28 mouse cellular contexts compared by ENCODE assay signal in the genomic region with DNA sequence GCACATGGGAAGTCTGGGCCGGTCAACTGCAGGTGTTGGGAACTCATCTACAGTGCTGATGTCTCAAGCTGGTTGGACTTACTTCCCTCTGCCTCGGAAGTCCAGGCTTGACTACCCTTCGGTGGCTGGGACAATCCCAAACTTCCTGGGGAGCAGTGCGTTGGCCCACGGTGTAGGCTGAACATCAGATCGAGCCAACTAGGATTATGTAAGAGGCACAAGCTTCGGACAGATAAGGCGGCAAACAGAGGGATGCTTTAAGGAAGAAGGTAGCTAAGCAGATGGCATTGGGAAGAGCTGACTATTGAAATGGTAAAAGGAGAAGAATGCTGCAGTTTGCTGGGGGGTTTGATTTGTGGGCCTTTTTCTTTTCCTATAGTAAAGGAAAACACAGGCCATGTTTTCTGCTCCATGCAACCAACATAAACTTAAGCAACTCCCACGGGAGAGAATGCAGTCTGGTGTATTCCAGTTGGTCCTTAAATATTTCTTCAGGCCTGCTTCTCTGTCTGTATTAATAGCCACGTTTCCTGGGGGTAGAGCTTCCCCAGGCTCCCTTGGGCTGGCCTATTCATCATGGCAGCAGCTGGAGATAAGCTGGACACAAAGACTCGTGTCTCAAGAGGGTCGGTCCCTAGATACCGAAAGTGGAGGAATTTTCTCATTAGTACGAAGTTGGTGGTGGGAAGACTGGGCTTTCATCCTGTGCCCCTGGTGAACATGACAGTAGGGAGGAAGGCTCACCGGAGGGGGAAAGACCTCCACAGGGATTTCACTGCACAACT. TPM values are rescaled to one million over a fixed set of nuclear protein-coding genes. Genes with fewer than 3 reads are reported as not detected.
DNase-seq lines count a peak whose midpoint lies in the region; ATAC-seq lines count a peak whose summit lies in the region.
"Had no signal": no experiment of that assay in that cellular context is flagged by ENCODE, and none has a peak within 500 bp of the region (broad histone marks: within the 10 kb centered on the region; RNA-seq: fewer than 3 reads in every experiment).

No protein-coding gene starts in this region.

- H3K4me3 ChIP-seq in heart, embryonic 10.5 days: no peak overlapping the region
- H3K4me3 ChIP-seq: embryonic facial prominence, embryonic 15.5 days; heart, embryonic 15.5 days; kidney, embryonic 15.5 days; limb, embryonic 13.5 days; stomach, embryonic 15.5 days had no signal

- H3K4me1 ChIP-seq in heart, embryonic 10.5 days: peaks cover 21% of the 10 kb centered on the region
- H3K4me1 ChIP-seq: limb, embryonic 13.5 days; stomach, embryonic 15.5 days had no signal

- intact Hi-C loops in heart, postnatal 10 days (cut with DNase I): loop anchor here (5.0 kb wide), 3 partner anchors 297 to 547 kb away; no protein-coding TSS in a partner anchor
- intact Hi-C loops in left cerebral cortex, postnatal 36 days (cut with DNase I): loop anchor here (5.0 to 10.0 kb wide), 2 partner anchors 222 to 550 kb away; no protein-coding TSS in a partner anchor
- intact Hi-C loops in left cerebral cortex, postnatal 4 days (cut with DNase I): loop anchor here (5.0 kb wide), 1 partner anchor 547 kb away; no protein-coding TSS in a partner anchor

- no peaks in the 10 kb centered on the region for H3K27me3 ChIP-seq in heart, embryonic 10.5 days (ENCODE audit: insufficient read depth, poor library complexity, severe bottlenecking)
- H3K27me3 ChIP-seq: embryonic facial prominence, embryonic 15.5 days; heart, embryonic 15.5 days; kidney, embryonic 15.5 days; limb, embryonic 13.5 days; stomach, embryonic 15.5 days had no signal

- no peak for DNase-seq in heart, embryonic 10.5 days (ENCODE audit: low spot score)
- no peak for DNase-seq in heart, postnatal 10 days
- peak; percentile 34 to 40 for DNase-seq in left cerebral cortex, postnatal 36 days (ENCODE audit: low spot score in 2 of 2)
- no peak for DNase-seq in left cerebral cortex, postnatal 4 days
- DNase-seq in right cerebral cortex, adult 18-20 months: peak; percentile 54
- DNase-seq in right cerebral cortex, postnatal 10 days (ENCODE audit: low spot score in 2 of 2): no peak
- DNase-seq: adrenal gland, postnatal 36 days; cerebellum, adult 11-12 months; gastrocnemius, postnatal 36 days; heart, postnatal 4 days; kidney, postnatal 36 days; lung, embryonic 14.5 days; thymus, postnatal 25 days had no signal

- ATAC-seq in granulocyte monocyte progenitor cell, adult 5-6 weeks (replicated peaks; ENCODE audit: poor library complexity, severe bottlenecking): no peak
- ATAC-seq: forebrain, embryonic 16.5 days; intestine, postnatal 0 days had no signal

- no peaks in the 10 kb centered on the region for H3K9me3 ChIP-seq in heart, embryonic 10.5 days
- H3K9me3 ChIP-seq: embryonic facial prominence, embryonic 15.5 days; heart, embryonic 15.5 days; limb, embryonic 13.5 days; stomach, embryonic 15.5 days had no signal

- H3K27ac ChIP-seq in heart, embryonic 10.5 days: peak overlapping the region; percentile 29; the same call in 1 of the 2 replicates
- H3K27ac ChIP-seq: embryonic facial prominence, embryonic 15.5 days; heart, embryonic 15.5 days; kidney, embryonic 15.5 days; limb, embryonic 13.5 days; liver, embryonic 14.5 days; stomach, embryonic 15.5 days had no signal

- WGBS in heart, embryonic 10.5 days: 59% methylated on average over 15 of the region's 15 CpGs

- no peaks in the 10 kb centered on the region for H3K36me3 ChIP-seq in heart, embryonic 10.5 days
- H3K36me3 ChIP-seq: embryonic facial prominence, embryonic 15.5 days; heart, embryonic 15.5 days; kidney, embryonic 15.5 days; limb, embryonic 13.5 days; stomach, embryonic 15.5 days had no signal

RNA-seq across cellular contexts. Expression of gene Gm7694, which starts 11.2 kb away (rescaled TPM):
- polyA plus RNA-seq in heart, embryonic 10.5 days (2016; fragmentation: Nextera tagmentation; extraction: Ambion mirVana): 8.1 and 9.0 TPM in 2 replicates
- 1 to 10 TPM; 7.5 to 8.8 TPM for total RNA-seq in heart, postnatal 10 days (2021)
- total RNA-seq in left cerebral cortex, postnatal 36 days (2021): 1 to 10 TPM; 1.5 to 4.1 TPM
- total RNA-seq in left cerebral cortex, postnatal 4 days (2021): 1 to 10 TPM; 2.1 to 2.2 TPM
- total RNA-seq in granulocyte monocyte progenitor cell, adult 5-6 weeks (2014; fragmentation: Nextera tagmentation): 1.9 and 7.8 TPM in 2 replicates
- 2.1 and 2.8 TPM in 2 replicates for total RNA-seq in granulocyte monocyte progenitor cell, adult 5-6 weeks (2017)

RNA-seq across cellular contexts. Expression of gene Spata46, which starts 13.6 kb away (rescaled TPM):
- 2.0 and 3.6 TPM in 2 replicates for polyA plus RNA-seq in heart, embryonic 10.5 days (2016; fragmentation: Nextera tagmentation; extraction: Ambion mirVana)
- total RNA-seq in heart, postnatal 10 days (2021): not detected
- not detected for total RNA-seq in left cerebral cortex, postnatal 36 days (2021)
- not detected for total RNA-seq in left cerebral cortex, postnatal 4 days (2021)
- not detected in 2 replicates for total RNA-seq in granulocyte monocyte progenitor cell, adult 5-6 weeks (2014; fragmentation: Nextera tagmentation)
- not detected in 2 replicates for total RNA-seq in granulocyte monocyte progenitor cell, adult 5-6 weeks (2017)
- total RNA-seq: adrenal gland, postnatal 36 days; ES-E14; gastrocnemius, adult 18-20 months; gastrocnemius, postnatal 36 days; heart, adult 8-10 months; heart, postnatal 4 days; layer of hippocampus, postnatal 10 days; megakaryocyte, adult 5-6 weeks; monocyte, adult 5-6 weeks had no signal

RNA-seq across cellular contexts. Expression of gene Sh2d1b1, which starts 17.9 kb away (rescaled TPM):
- 0.10 TPM in 1 of 2 replicates, not detected in the other for polyA plus RNA-seq in heart, embryonic 10.5 days (2016; fragmentation: Nextera tagmentation; extraction: Ambion mirVana)
- total RNA-seq in heart, postnatal 10 days (2021): under 1 TPM; 0.10 to 0.12 TPM
- not detected for total RNA-seq in left cerebral cortex, postnatal 36 days (2021)
- under 1 TPM in 1 of 2 experiments, not detected in 1; 0.22 TPM for total RNA-seq in left cerebral cortex, postnatal 4 days (2021)
- total RNA-seq in granulocyte monocyte progenitor cell, adult 5-6 weeks (2014; fragmentation: Nextera tagmentation): 3.6 and 7.0 TPM in 2 replicates
- total RNA-seq in granulocyte monocyte progenitor cell, adult 5-6 weeks (2017): 3.1 and 4.5 TPM in 2 replicates
- total RNA-seq: gastrocnemius, adult 18-20 months; gastrocnemius, postnatal 36 days; layer of hippocampus, postnatal 10 days had no signal
- polyA plus RNA-seq: forebrain, embryonic 16.5 days had no signal

Comparison
In these comparisons a context has a peak if more than half of its experiments do, and no peak if none do; other contexts are left out.
1. DNase-seq: peak in left cerebral cortex, postnatal 36 days (2 of 2) and right cerebral cortex, adult 18-20 months (single experiment); none in heart, embryonic 10.5 days (single experiment), heart, postnatal 10 days (0 of 2), left cerebral cortex, postnatal 4 days (single experiment) and right cerebral cortex, postnatal 10 days (0 of 2).